Mouse (Mus musculus): ENCODE results near the gene Gm11492. TPM values are rescaled to one million over a fixed set of nuclear protein-coding genes. Genes with fewer than 3 reads are reported as not detected.

Gene Gm11492
- total and polyA plus RNA-seq, 3 experiments, result 0.04 TPM; not detected in 2

DNA sequence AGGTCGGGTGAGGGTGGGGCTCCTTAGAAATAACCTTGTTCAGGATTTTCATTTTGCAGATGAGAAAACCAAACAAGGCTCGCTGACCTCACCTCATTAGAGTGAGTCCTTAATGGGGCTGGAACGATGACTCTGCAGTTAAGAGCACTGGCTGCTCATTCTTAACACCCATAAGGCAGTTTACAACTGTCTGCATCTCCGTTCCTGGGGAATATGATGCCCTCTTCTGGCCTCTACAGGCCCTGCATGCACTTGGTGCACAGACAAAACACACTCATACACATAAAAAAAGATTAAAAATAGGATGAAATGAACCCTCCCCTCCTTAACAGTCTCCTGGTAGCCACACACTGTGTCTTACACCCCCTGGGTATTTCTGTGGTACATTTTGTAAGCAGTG is 38.5 kb upstream of the Gm11492 start:
- no peaks in the 10 kb centered on the region for H3K36me3 ChIP-seq (ENCODE audit: control insufficient read depth, insufficient read depth, low read length)
- 68% methylated on average over 4 of the region's 4 CpGs for WGBS
- no peaks in the 10 kb centered on the region for H3K79me2 ChIP-seq (replicated peaks; ENCODE audit: control insufficient read depth, insufficient read depth, low read length)
- no peak overlapping the region for H3K9ac ChIP-seq (ENCODE audit: low read depth, low read length)
- no peak overlapping the region for H3K4me3 ChIP-seq
- TF ChIP-seq EP300 (IDR thresholded peaks at IDR 0.05; ENCODE audit: insufficient read depth, low read depth, low read length) (no peak), CTCF (IDR thresholded peaks at IDR 0.05) (peak; percentile 46), POLR2A (IDR thresholded peaks at IDR 0.05; ENCODE audit: insufficient read depth, low read depth, low read length) (no peak)
- no peak for DNase-seq
- no peaks in the 10 kb centered on the region for H3K27me3 ChIP-seq (ENCODE audit: control insufficient read depth, insufficient read depth, low read length)
- intact Hi-C loops (cut with DNase I), result no loop called here
- H3K27ac ChIP-seq, result no peak overlapping the region
- no peaks in the 10 kb centered on the region; the same call in 1 of the 2 replicates for H3K4me1 ChIP-seq (ENCODE audit: control insufficient read depth, insufficient read depth, low read length)

DNA sequence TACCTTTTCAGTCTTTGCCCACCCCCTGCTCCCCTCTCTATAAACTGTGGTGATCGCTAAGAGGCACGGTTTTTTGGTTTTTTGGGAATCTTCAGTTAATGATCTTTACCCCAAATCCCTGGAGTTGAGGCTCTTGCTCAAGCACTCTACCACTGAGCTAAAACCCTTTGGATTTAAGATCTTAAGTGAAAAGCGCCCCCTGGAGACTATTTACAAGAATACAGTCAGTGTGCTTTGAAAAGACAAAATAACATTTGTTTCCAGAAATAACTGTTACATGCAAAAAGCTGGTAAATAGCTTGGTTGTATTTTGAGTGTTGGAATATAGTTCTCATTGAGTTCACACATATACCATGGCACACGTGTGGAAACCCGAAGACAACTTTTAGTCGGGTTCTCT is 34.8 kb upstream of the Gm11492 start:
- Histone ChIP-seq H3K36me3 (ENCODE audit: control insufficient read depth, insufficient read depth, low read length) (no peaks in the 10 kb centered on the region), H3K4me3 (no peak overlapping the region), H3K9ac (ENCODE audit: low read depth, low read length) (no peak overlapping the region), H3K27me3 (ENCODE audit: control insufficient read depth, insufficient read depth, low read length) (no peaks in the 10 kb centered on the region), H3K4me1 (ENCODE audit: control insufficient read depth, insufficient read depth, low read length) (no peaks in the 10 kb centered on the region), H3K79me2 (replicated peaks; ENCODE audit: control insufficient read depth, insufficient read depth, low read length) (no peaks in the 10 kb centered on the region), H3K27ac (no peak overlapping the region)
- TF ChIP-seq POLR2A (IDR thresholded peaks at IDR 0.05; ENCODE audit: insufficient read depth, low read depth, low read length), result no peak
- no peak for TF ChIP-seq EP300 (IDR thresholded peaks at IDR 0.05; ENCODE audit: insufficient read depth, low read depth, low read length)
- peak; percentile 55 for TF ChIP-seq CTCF (IDR thresholded peaks at IDR 0.05)
- 69% methylated on average over 6 of the region's 6 CpGs for WGBS
- intact Hi-C loops (cut with DNase I), result no loop called here
- no peak for DNase-seq

DNA sequence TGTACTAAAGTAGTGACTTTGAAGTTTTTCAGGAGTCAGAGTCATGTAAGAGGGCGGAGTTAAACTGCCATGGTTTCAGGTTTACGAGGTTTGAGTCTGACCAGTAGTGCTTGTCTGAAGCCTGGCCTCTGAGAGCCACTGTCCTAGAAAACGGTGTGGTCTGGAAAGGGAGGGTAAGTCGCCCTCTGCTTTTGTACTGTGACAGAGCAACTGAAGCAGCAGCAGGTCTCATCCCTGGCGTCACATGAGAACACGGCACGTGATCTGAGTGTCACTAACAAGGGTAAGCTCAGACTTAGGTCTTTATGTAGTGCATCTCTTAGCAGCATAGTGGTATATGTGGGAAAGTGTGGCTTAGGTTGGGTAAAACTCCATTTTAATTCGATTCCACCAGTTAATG is 24.2 kb upstream of the Gm11492 start:
- H3K4me1 ChIP-seq (ENCODE audit: control insufficient read depth, insufficient read depth, low read length), result no peaks in the 10 kb centered on the region
- no peak for DNase-seq
- no peak overlapping the region for H3K4me3 ChIP-seq
- intact Hi-C loops (cut with DNase I), result no loop called here
- no peaks in the 10 kb centered on the region for H3K36me3 ChIP-seq (ENCODE audit: control insufficient read depth, insufficient read depth, low read length)
- H3K27me3 ChIP-seq (ENCODE audit: control insufficient read depth, insufficient read depth, low read length), result no peaks in the 10 kb centered on the region
- TF ChIP-seq EP300 (IDR thresholded peaks at IDR 0.05; ENCODE audit: insufficient read depth, low read depth, low read length), result no peak
- no peak for TF ChIP-seq CTCF (IDR thresholded peaks at IDR 0.05)
- TF ChIP-seq POLR2A (IDR thresholded peaks at IDR 0.05; ENCODE audit: insufficient read depth, low read depth, low read length), result no peak
- no peak overlapping the region for H3K27ac ChIP-seq
- no peak overlapping the region for H3K9ac ChIP-seq (ENCODE audit: low read depth, low read length)
- WGBS, result 61% methylated on average over 8 of the region's 8 CpGs
- no peaks in the 10 kb centered on the region for H3K79me2 ChIP-seq (replicated peaks; ENCODE audit: control insufficient read depth, insufficient read depth, low read length)

DNA sequence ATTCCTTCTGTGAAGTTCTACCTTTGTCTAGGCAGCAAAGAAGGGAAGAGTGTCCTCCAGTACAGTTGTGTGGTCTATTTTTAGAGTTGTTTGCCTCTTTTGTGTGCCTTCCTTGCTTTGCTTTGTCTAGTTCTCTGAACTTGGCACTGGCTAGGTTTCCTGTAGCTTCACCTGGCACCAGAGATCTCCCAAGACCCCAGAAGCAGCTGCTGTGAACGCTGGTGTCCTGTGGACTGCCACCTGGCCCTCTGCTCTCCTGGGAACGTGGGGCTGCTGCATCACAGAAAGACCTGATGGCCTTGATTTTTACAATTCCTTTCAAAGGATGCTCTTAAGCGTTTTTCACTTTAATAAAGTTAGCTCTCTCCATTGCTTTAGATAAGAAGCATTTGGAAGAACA is 23.5 kb upstream of the Gm11492 start:
- no peaks in the 10 kb centered on the region for H3K36me3 ChIP-seq (ENCODE audit: control insufficient read depth, insufficient read depth, low read length)
- H3K4me3 ChIP-seq, result no peak overlapping the region

DNA sequence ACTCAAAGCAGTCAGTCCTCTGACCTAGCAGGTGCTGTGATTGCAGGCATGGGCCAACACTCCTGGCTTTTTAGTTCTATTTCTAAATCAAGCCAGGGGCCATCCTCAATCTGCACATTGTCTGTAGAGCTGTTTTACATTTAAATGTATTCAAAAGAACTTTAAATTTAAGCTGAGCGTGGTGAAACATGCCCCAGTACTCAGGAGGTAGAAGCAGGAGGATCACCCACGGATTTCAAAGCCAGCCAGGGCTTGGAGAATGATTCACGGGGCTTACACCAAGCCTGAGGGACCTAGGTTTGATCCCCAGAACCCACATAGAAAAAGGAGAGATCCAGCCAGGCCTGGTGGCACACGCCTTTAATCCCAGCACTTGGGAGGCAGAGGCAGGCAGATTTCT is 13.1 kb upstream of the Gm11492 start:
- H3K36me3 ChIP-seq (ENCODE audit: control insufficient read depth, insufficient read depth, low read length), result peaks cover 2% of the 10 kb centered on the region; the same call in 1 of the 2 replicates
- H3K27me3 ChIP-seq (ENCODE audit: control insufficient read depth, insufficient read depth, low read length), result no peaks in the 10 kb centered on the region
- intact Hi-C loops (cut with DNase I), result no loop called here
- H3K4me3 ChIP-seq, result no peak overlapping the region
- no peaks in the 10 kb centered on the region for H3K79me2 ChIP-seq (replicated peaks; ENCODE audit: control insufficient read depth, insufficient read depth, low read length)
- peaks cover 5% of the 10 kb centered on the region for H3K4me1 ChIP-seq (ENCODE audit: control insufficient read depth, insufficient read depth, low read length)
- no peak overlapping the region for H3K27ac ChIP-seq
- no peak for TF ChIP-seq EP300 (IDR thresholded peaks at IDR 0.05; ENCODE audit: insufficient read depth, low read depth, low read length)
- no peak for TF ChIP-seq CTCF (IDR thresholded peaks at IDR 0.05)
- TF ChIP-seq POLR2A (IDR thresholded peaks at IDR 0.05; ENCODE audit: insufficient read depth, low read depth, low read length), result no peak
- no peak overlapping the region for H3K9ac ChIP-seq (ENCODE audit: low read depth, low read length)
- WGBS, result 94% methylated on average over 4 of the region's 4 CpGs
- DNase-seq, result no peak

More for the DNA sequence above, 23.5 kb upstream of the Gm11492 start:
- H3K4me1 ChIP-seq (ENCODE audit: control insufficient read depth, insufficient read depth, low read length), result no peaks in the 10 kb centered on the region
- H3K9ac ChIP-seq (ENCODE audit: low read depth, low read length), result no peak overlapping the region
- intact Hi-C loops (cut with DNase I), result no loop called here
- H3K27me3 ChIP-seq (ENCODE audit: control insufficient read depth, insufficient read depth, low read length), result no peaks in the 10 kb centered on the region
- no peak overlapping the region for H3K27ac ChIP-seq
- no peak for DNase-seq
- WGBS, result 45% methylated on average over 3 of the region's 3 CpGs
- TF ChIP-seq CTCF (IDR thresholded peaks at IDR 0.05) (no peak), POLR2A (IDR thresholded peaks at IDR 0.05; ENCODE audit: insufficient read depth, low read depth, low read length) (no peak), EP300 (IDR thresholded peaks at IDR 0.05; ENCODE audit: insufficient read depth, low read depth, low read length) (no peak)
- no peaks in the 10 kb centered on the region for H3K79me2 ChIP-seq (replicated peaks; ENCODE audit: control insufficient read depth, insufficient read depth, low read length)

DNA sequence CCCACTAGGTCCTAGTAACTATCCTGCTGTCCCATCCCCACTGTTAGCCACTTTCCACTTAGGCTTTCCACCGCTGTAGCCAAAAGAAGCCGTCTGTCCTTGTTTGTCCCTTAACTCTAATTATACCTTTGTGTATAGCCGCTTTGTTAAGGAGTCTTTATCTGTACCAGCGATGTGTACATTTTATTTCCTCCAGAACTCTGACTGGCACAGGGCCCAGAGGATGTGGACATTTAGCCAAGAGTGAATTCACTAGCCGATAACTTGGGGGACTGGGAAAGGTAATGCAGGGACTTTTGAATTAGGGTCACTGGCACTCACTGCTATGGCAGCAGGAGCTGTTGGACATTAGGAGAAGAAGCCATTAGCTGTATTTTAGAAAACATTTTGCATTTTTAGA is 12.1 kb upstream of the Gm11492 start:
- intact Hi-C loops (cut with DNase I), result loop anchor here (2.0 kb wide), 1 partner anchor 30 kb away; no protein-coding TSS in a partner anchor
- Histone ChIP-seq H3K9ac (ENCODE audit: low read depth, low read length) (no peak overlapping the region), H3K27ac (peak overlapping the region; percentile 51), H3K27me3 (ENCODE audit: control insufficient read depth, insufficient read depth, low read length) (no peaks in the 10 kb centered on the region), H3K36me3 (ENCODE audit: control insufficient read depth, insufficient read depth, low read length) (peaks cover 2% of the 10 kb centered on the region; the same call in 1 of the 2 replicates), H3K79me2 (replicated peaks; ENCODE audit: control insufficient read depth, insufficient read depth, low read length) (no peaks in the 10 kb centered on the region), H3K4me1 (ENCODE audit: control insufficient read depth, insufficient read depth, low read length) (peaks cover 5% of the 10 kb centered on the region), H3K4me3 (no peak overlapping the region)
- DNase-seq, result no peak
- WGBS, result 8% methylated on average over 5 of the region's 5 CpGs
- TF ChIP-seq CTCF (IDR thresholded peaks at IDR 0.05) (no peak), EP300 (IDR thresholded peaks at IDR 0.05; ENCODE audit: insufficient read depth, low read depth, low read length) (no peak), POLR2A (IDR thresholded peaks at IDR 0.05; ENCODE audit: insufficient read depth, low read depth, low read length) (no peak)

All from heart, adult 2 months (tissue).